Mouse (Mus musculus) neural tube, embryonic 12.5 days (tissue): ENCODE data around the gene Elmo1. TPM values are rescaled to one million over a fixed set of nuclear protein-coding genes. Genes with fewer than 3 reads are reported as not detected.

Experiments used
- ATAC-seq: fragments of 200-750 bp; cut with Nextera tagmentation; 2 replicates; pipeline ENCODE4 v1.8.0; 2017; ENCODE audit warnings: low read depth, mild to moderate bottlenecking, moderate TSS enrichment, moderate library complexity; ENCODE audit not compliant: low FRiP score
- H3K27ac ChIP-seq: fragments of 300-500 bp; sonication (generic); 2 replicates; pipeline ENCODE4 v1.5.1; 2016
- H3K27me3 ChIP-seq: fragments of 300-500 bp; sonication (generic); replicated peaks from 2 replicates; pipeline ENCODE4 v1.6.1; 2016; ENCODE audit warnings: mild to moderate bottlenecking
- H3K36me3 ChIP-seq: fragments of 300-500 bp; sonication (generic); 2 replicates; pipeline ENCODE4 v1.6.1; 2016; ENCODE audit warnings: mild to moderate bottlenecking
- H3K4me1 ChIP-seq: fragments of 300-500 bp; sonication (generic); 2 replicates; pipeline ENCODE4 v1.6.1; 2016
- H3K4me2 ChIP-seq: fragments of 300-500 bp; sonication (generic); replicated peaks from 2 replicates; pipeline ENCODE4 v1.6.1; 2016; ENCODE audit warnings: mild to moderate bottlenecking
- H3K4me3 ChIP-seq: fragments of 300-500 bp; sonication (generic); 2 replicates; pipeline ENCODE4 v1.5.1; 2016
- H3K9ac ChIP-seq: fragments of 300-500 bp; sonication (generic); 2 replicates; pipeline ENCODE4 v1.6.1; 2016; ENCODE audit warnings: mild to moderate bottlenecking
- H3K9me3 ChIP-seq: fragments of 300-500 bp; sonication (generic); 2 replicates; pipeline ENCODE4 v1.6.1; 2016; ENCODE audit warnings: mild to moderate bottlenecking
- WGBS: fragments of 180-500 bp; shearing (Covaris S2); methylation state at CpG from one replicate; pipeline ENCODE4 v1.1.7; 2016; 5-methylcytosine and 5-hydroxymethylcytosine counted together
- polyA plus RNA-seq: library from polyadenylated mRNA; unstranded; fragments of >200 nt; fragmentation: Nextera tagmentation; extraction: Ambion mirVana; gene quantifications from 2 replicates; pipeline ENCODE4 v1.2.1, GENCODE M21; 2016

Elmo1 gene
- polyA plus RNA-seq, 1 experiment from 2014 or later = 39.5 TPM

DNA sequence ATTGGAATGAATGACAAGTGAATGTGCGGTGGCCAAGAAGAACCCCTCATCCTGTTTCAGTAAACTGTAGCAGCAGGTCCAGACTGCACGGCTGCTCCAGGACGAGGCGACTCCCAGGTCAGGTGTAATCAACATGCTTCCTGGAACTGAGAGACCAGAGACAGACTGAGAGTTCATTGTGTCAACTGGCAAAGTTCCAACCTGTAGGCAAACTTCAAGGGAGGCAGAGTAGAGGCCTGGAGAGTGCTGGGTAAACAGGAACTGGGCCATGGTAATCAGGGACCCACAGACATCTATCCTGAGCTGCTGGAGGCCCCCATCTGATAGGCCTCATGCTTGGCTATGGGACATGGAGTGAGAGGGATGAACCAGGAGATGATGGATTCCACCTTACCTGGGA, 57.3 kb downstream of the Elmo1 start:
- 85% methylated on average over 4 of the region's 4 CpGs for WGBS

DNA sequence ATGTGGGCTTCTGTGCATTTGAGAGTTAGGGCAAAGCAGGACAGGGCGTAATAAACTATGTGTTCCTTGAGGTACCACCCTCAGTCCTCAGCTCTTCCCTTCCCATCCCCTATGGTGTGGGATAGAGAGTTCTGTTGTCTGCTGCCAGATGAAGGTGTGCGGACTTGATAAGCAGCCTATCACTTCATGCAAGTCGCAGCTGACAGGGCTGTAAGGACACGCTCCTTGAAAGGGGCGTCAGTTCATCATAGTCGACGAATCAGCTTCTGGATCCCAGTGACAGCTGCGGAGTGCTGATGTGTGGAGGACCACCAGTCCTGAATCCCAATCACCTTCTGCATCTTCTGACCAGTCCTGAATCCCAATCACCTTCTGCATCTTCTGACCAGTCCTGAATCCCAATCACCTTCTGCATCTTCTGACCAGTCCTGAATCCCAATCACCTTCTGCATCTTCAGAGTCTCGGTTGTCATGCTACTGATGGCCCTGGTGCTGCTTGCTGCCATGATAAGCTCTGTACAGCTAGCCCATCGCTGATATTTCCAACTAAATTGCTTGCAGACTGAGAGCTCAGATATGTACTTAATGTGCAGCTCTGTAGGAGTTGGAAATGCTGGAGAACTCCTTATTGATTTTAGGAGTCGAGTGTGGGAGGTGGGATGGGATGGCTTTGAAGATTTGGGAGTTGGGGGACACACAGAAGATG, 59.9 kb downstream of the Elmo1 start:
- Histone ChIP-seq H3K9me3 (no peaks in the 10 kb centered on the region), H3K4me1 (no peaks in the 10 kb centered on the region), H3K9ac (no peak overlapping the region), H3K4me2 (no peak overlapping the region), H3K27me3 (no peaks in the 10 kb centered on the region), H3K36me3 (no peaks in the 10 kb centered on the region), H3K27ac (no peak overlapping the region), H3K4me3 (no peak overlapping the region)
- no peak for ATAC-seq
- 86% methylated on average over 11 of the region's 11 CpGs for WGBS

More for the DNA sequence above, 57.3 kb downstream of the Elmo1 start:
- Histone ChIP-seq H3K9me3 (no peaks in the 10 kb centered on the region), H3K36me3 (no peaks in the 10 kb centered on the region), H3K9ac (no peak overlapping the region), H3K4me1 (0 out of 2 replicates have a peak, but pooled peaks cover 4% of the 10 kb centered on the region), H3K27me3 (no peaks in the 10 kb centered on the region), H3K4me2 (no peak overlapping the region), H3K4me3 (no peak overlapping the region), H3K27ac (no peak overlapping the region)
- no peak for ATAC-seq

DNA sequence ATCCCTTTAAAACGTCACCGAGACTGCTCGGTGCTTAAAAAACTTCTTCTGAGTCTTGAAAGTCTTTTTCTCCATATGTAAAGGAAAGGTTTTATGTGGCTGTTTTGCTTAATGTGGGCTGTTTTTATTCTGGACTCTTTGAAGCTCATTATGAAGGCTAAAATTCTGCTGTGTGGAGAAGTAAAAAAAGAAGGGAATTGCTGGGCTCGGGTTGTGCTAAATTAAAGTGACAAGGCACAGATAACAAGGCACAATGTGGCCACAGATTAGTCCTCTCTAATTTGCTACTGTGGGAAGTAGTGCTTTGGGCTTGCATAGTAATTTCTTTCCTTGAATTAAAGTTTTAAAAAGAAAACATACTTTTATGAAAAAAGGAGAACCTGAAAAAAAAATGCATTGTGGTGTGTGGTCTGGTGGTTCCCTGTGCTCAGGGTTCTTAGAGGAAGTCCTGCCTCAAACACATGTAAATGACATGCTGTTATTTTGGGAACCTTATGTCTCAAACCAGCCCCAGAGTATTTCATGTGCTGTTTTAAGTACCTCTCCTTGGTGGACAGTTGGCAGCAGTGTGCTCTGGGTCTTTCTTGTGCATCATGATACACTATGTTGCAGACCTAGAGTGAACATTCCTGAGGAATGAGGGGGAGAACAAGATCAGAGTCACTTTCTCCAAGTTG, 61.0 kb downstream of the Elmo1 start:
- no peaks in the 10 kb centered on the region for H3K36me3 ChIP-seq
- no peak overlapping the region for H3K9ac ChIP-seq
- WGBS = 66% methylated on average over 4 of the region's 4 CpGs
- no peaks in the 10 kb centered on the region for H3K27me3 ChIP-seq
- no peak overlapping the region for H3K4me2 ChIP-seq
- H3K4me1 ChIP-seq = no peaks in the 10 kb centered on the region
- H3K4me3 ChIP-seq = no peak overlapping the region
- H3K27ac ChIP-seq = no peak overlapping the region
- no peak for ATAC-seq
- no peaks in the 10 kb centered on the region for H3K9me3 ChIP-seq

DNA sequence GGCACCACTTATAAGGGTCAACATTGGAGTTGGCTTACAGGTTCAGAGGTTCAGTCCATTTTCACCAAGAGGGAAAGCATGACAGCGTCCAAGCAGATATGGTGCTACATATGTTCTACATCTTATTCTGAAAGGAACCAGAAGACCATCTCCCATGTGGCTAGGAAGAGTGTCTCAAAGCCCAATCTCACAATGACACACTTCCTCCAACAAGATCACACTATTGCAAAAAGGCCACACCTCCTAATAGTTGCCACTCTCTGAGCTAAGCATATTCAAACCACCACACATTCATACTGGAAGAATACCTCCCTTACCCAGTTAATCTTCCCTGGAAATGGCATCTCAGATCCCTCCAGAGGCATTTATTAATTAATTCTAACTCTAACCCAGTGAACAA, 66.7 kb downstream of the Elmo1 start:
- ATAC-seq = no peak
- no peaks in the 10 kb centered on the region for H3K27me3 ChIP-seq
- no peak overlapping the region for H3K27ac ChIP-seq
- no peak overlapping the region for H3K4me3 ChIP-seq
- 98% methylated on average over 1 of the region's 1 CpGs for WGBS
- no peaks in the 10 kb centered on the region for H3K36me3 ChIP-seq
- H3K4me2 ChIP-seq = no peak overlapping the region
- no peaks in the 10 kb centered on the region for H3K9me3 ChIP-seq
- H3K4me1 ChIP-seq = no peaks in the 10 kb centered on the region
- no peak overlapping the region for H3K9ac ChIP-seq

DNA sequence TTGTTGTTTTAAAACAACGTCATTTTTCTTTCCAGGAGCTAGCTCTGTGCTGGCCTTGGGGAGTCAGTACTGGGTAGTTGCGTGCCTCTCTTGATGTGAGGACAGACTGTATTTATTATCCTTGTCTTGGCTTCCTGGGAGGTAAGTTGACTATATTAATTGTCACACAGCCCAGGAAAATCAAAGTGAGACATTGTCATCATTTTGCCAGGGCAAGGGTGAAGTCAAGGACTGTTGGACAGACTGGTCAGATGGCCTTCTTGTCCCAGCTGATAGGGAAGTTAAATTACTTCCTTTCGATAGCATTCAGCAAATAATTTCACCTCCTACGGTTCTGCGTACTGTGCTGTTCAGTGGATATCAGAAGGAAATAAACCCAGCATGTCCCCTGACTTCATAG, 67.1 kb downstream of the Elmo1 start:
- no peak for ATAC-seq
- Histone ChIP-seq H3K4me3 (no peak overlapping the region), H3K27ac (no peak overlapping the region), H3K27me3 (no peaks in the 10 kb centered on the region), H3K36me3 (no peaks in the 10 kb centered on the region), H3K9me3 (no peaks in the 10 kb centered on the region), H3K4me2 (no peak overlapping the region), H3K4me1 (no peaks in the 10 kb centered on the region), H3K9ac (no peak overlapping the region)
- WGBS = 83% methylated on average over 5 of the region's 5 CpGs

DNA sequence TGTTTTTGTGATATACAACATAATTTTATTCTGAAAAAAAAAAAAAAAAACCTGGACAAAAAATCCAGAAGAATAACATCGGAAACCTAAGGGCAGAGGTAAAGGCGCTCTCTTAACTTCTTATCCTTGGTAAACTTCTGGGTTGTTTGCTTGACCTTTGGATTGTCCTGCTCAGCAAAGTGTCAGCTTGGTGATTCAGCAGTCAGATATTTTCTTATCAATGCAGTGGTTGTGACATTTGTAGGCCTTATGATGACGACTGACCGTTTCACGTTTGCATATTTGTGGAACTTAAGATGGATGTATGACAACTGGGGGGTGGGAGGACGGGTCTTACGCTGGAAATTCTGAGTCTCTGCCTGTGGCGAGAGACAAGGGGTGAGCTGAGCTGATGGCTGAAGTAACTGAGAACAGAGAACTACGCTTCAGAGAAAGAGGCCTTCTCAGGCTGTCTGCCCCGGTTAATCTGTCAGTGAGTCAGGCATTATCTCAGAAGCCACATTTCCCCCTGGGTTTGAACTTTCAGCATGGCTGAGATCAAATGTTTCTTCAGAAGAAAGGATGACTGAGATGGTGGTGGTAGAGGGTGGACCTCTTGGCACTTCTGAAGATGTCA, 73.1 kb downstream of the Elmo1 start:
- Histone ChIP-seq H3K9me3 (no peaks in the 10 kb centered on the region), H3K4me1 (no peaks in the 10 kb centered on the region), H3K27me3 (no peaks in the 10 kb centered on the region), H3K4me3 (no peak overlapping the region), H3K4me2 (no peak overlapping the region), H3K27ac (no peak overlapping the region), H3K9ac (no peak overlapping the region), H3K36me3 (no peaks in the 10 kb centered on the region)
- no peak for ATAC-seq
- WGBS = 80% methylated on average over 10 of the region's 10 CpGs

DNA sequence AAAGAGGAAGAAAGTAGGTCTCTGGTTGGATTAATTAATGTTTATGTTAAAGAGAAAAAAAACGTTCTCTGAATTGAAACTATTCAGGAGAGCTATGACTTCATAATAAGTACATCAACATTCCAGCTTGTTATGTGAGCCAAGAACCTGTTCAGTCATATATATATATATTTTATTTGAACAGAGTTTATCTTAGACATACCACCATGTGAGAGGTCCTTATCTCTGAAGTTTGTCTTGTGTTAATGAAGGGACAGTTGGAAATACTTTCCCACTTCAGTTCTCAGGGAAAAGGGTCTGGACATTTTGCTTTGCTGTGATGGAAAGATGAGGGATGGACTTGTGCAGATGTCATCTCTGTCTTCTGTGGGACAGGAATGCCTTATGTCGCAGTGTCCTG, 74.4 kb downstream of the Elmo1 start:
- no peaks in the 10 kb centered on the region for H3K36me3 ChIP-seq
- no peak overlapping the region for H3K4me3 ChIP-seq
- no peaks in the 10 kb centered on the region for H3K27me3 ChIP-seq
- H3K4me2 ChIP-seq = no peak overlapping the region
- no peaks in the 10 kb centered on the region for H3K4me1 ChIP-seq
- H3K27ac ChIP-seq = no peak overlapping the region
- H3K9ac ChIP-seq = no peak overlapping the region
- no peaks in the 10 kb centered on the region for H3K9me3 ChIP-seq
- no peak for ATAC-seq
- 83% methylated on average over 2 of the region's 2 CpGs for WGBS

DNA sequence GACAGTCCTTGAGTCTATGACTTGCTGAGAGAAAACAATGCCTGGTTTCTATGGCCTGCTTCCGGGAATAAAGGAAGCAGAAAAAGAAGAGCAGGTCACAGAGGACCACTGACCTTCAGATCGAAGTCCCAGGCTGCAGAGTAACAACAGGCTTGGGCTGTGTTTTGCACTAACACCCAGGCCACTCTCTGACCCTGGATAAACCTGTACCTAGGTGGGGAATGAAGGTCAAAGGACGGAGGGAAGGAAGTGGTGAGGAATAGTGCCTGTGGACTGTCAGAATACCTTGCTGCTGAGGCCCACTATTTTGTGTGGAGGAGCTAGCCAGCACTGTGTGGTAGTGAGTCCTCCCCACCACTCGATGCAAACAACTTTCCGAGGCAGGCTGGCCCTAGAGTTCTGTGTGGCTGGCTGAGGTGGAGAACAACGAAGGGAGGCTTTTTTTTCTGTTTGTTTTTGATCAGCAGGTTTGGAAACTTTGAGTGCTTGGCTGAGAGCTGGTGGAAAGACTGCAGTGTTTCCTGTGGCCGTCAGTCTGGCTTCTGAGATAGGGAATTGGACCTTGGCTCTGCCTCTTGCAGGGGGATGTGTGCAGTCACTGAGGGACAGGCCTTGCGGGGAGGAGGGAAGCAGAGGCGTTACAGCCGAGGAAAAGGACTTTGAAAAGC, 83.7 kb downstream of the Elmo1 start:
- H3K9me3 ChIP-seq = no peaks in the 10 kb centered on the region
- H3K27ac ChIP-seq = no peak overlapping the region
- no peaks in the 10 kb centered on the region for H3K4me1 ChIP-seq
- H3K27me3 ChIP-seq = no peaks in the 10 kb centered on the region
- H3K4me2 ChIP-seq = no peak overlapping the region
- no peak for ATAC-seq
- H3K36me3 ChIP-seq = no peaks in the 10 kb centered on the region
- 40% methylated on average over 10 of the region's 10 CpGs for WGBS
- H3K9ac ChIP-seq = no peak overlapping the region
- H3K4me3 ChIP-seq = no peak overlapping the region

DNA sequence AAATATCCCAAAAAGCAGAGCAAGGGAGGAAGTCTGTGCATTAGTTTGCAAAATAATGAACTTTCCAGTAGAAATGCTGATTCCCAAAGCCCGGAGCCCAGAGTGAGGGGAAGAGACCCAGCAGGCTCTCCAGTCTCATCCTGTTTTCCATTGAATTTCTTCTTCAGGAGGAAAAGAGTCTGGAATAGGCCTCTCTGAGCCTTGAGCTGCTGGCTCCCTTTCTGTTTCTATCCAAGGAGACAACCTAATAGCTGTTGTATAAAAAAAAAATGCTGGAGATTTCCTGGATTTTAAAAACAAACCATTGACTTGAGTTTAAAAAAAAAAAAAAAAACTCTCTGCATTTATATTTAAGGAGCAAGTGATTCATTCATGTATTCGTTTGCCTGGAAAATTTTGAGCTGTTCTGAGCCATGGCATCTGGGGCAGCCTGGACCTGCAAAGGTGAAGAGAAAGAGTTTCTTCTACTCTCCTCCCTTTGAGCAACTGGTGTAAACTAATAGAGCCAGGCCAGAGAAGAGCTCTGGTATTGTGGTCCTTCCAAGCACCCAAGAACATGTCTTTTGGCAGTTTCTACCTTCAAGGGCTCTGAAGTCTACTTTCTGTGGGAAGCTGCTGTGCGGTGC, 84.4 kb downstream of the Elmo1 start:
- no peak overlapping the region for H3K4me3 ChIP-seq
- no peaks in the 10 kb centered on the region for H3K4me1 ChIP-seq
- no peaks in the 10 kb centered on the region for H3K36me3 ChIP-seq
- 59% methylated on average over 3 of the region's 3 CpGs for WGBS
- H3K9me3 ChIP-seq = no peaks in the 10 kb centered on the region
- H3K27me3 ChIP-seq = no peaks in the 10 kb centered on the region
- ATAC-seq = no peak
- no peak overlapping the region for H3K9ac ChIP-seq
- H3K4me2 ChIP-seq = no peak overlapping the region
- no peak overlapping the region for H3K27ac ChIP-seq

DNA sequence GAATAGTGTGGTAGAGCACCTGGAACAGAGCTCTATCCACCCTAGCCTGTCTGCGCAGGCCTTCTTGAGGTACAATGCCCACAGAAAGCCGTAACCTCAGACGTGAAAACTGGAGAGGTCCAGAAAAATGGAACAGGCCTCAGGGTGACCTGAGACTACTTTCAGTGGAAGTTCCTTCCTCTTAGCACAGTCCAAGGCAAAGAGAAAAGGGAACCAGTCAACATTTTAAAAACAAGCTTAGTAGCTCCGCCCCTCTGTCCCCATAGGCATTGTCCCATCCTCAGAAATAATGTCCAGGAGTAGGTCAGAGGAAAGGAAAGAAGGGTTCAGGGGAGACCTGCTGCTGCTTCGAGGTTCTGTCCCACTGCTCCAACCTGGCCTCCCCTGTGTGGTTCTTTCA, 90.3 kb downstream of the Elmo1 start:
- peaks cover 25% of the 10 kb centered on the region for H3K4me1 ChIP-seq
- no peak overlapping the region for H3K9ac ChIP-seq
- H3K27ac ChIP-seq = no peak overlapping the region
- H3K4me3 ChIP-seq = no peak overlapping the region
- ATAC-seq = no peak
- H3K36me3 ChIP-seq = no peaks in the 10 kb centered on the region
- H3K27me3 ChIP-seq = no peaks in the 10 kb centered on the region
- no peak overlapping the region for H3K4me2 ChIP-seq
- WGBS = 92% methylated on average over 5 of the region's 5 CpGs
- no peaks in the 10 kb centered on the region for H3K9me3 ChIP-seq

DNA sequence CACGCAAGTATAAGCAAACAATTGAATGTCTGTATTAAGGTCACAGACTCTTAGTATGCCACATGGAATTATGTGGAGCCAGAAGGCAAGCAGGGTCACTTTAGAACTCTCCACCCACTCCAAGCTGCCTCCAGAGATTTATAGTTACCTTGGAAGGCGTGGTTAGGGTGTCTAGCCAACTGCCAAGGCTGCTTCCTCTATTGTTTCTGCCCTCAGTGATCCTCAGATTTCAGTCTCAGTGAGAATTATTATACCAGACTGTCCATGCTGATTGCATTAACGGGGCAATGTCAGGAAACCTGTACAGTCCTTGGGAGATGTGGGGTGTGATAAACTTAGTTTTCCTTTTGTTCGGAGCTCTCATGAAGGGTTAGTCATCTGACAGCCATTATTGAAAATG, 90.9 kb downstream of the Elmo1 start:
- ATAC-seq = no peak
- H3K9me3 ChIP-seq = no peaks in the 10 kb centered on the region
- no peak overlapping the region for H3K9ac ChIP-seq
- no peak overlapping the region for H3K4me2 ChIP-seq
- H3K27ac ChIP-seq = no peak overlapping the region
- no peaks in the 10 kb centered on the region for H3K36me3 ChIP-seq
- H3K4me3 ChIP-seq = no peak overlapping the region
- peaks cover 25% of the 10 kb centered on the region for H3K4me1 ChIP-seq
- H3K27me3 ChIP-seq = no peaks in the 10 kb centered on the region
- 63% methylated on average over 4 of the region's 4 CpGs for WGBS

DNA sequence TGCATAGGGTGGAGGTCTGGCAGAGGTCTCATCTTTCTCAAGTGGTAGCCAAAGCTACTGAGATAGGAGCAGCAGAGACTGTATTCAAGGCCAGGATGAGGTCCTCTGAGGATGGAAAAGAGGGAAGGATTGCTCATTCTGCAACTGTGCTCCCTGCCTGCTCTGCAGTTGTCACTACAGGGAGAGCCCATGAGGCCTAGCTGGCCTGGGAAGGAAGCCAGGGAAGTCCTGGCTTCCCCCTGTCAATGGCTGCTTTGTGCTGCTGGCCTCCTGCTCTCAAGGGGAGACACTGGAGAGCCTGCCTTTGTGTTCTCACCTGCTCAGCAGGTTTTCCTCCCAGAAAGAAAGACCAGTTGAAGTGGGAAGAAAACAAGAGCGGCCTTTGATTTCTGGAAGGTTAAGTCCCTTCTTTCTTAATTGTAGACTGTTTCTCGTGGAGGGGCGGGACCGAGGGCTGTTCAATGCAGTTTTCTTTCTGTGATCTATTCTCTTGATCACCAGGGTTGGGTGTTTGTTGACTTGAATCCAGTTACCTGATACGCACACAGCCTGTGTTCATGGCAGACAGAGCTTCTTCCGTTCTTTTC, 91.9 kb downstream of the Elmo1 start:
- Histone ChIP-seq H3K4me2 (no peak overlapping the region), H3K36me3 (no peaks in the 10 kb centered on the region), H3K4me3 (no peak overlapping the region), H3K4me1 (peaks cover 25% of the 10 kb centered on the region), H3K27me3 (no peaks in the 10 kb centered on the region), H3K27ac (no peak overlapping the region), H3K9me3 (no peaks in the 10 kb centered on the region), H3K9ac (no peak overlapping the region)
- ATAC-seq = no peak
- 43% methylated on average over 6 of the region's 6 CpGs for WGBS
